Mouse (Mus musculus) urinary bladder, adult 18-20 months (tissue): ENCODE measurements around the gene Svbp.
A peak's percentile ranks its signal among the peaks of the same experiment; 100 is the strongest.

ENCODE experiments used
- DNase-seq, 2 experiments: peaks; one replicate each; pipeline ENCODE4 v3.0.0; 2022; ENCODE audit warnings: low spot score in 2 of 2, mixed read lengths in 2 of 2

Gene Svbp

GRCm38 (mm10) chr4:119190618-119191017 is 4.5 kb upstream of the Svbp start:
- DNase-seq = no peak

- no peak for DNase-seq
Measured at GRCm38 (mm10) chr4:119191273-119191672, 3.8 kb upstream of the Svbp start.

- no peak for DNase-seq
Measured at GRCm38 (mm10) chr4:119192757-119193156, 2.3 kb upstream of the Svbp start.

- no peak for DNase-seq
Measured at GRCm38 (mm10) chr4:119195582-119196320, 645 bp downstream of the Svbp start.

GRCm38 (mm10) chr4:119198105-119198504 is 3.0 kb downstream of the Svbp start:
- no peak for DNase-seq

- DNase-seq = peak; percentile 4 to 14
Measured at GRCm38 (mm10) chr4:119204672-119205071, 9.6 kb downstream of the Svbp start.

- DNase-seq = no peak
Measured at GRCm38 (mm10) chr4:119216667-119217066, 21.6 kb downstream of the Svbp start.

- no peak for DNase-seq
Measured at GRCm38 (mm10) chr4:119218169-119218568, 23.1 kb downstream of the Svbp start, which contains the start of gene Tmem269. Tmem269 (minus strand) TSS chr4:119218217.

- no peak for DNase-seq
Measured at GRCm38 (mm10) chr4:119223696-119224095, 28.6 kb downstream of the Svbp start.

- DNase-seq = no peak
Measured at GRCm38 (mm10) chr4:119224534-119224933, 29.4 kb downstream of the Svbp start.

GRCm38 (mm10) chr4:119225719-119226118 is 30.6 kb downstream of the Svbp start:
- DNase-seq = no peak

GRCm38 (mm10) chr4:119226751-119227150 is 31.6 kb downstream of the Svbp start:
- DNase-seq = no peak

GRCm38 (mm10) chr4:119232410-119233255 is 37.5 kb downstream of the Svbp start, which contains the start of the genes AU022252 and P3h1:
AU022252 (minus strand) TSS chr4:119232712.
P3h1 (plus strand) TSS chr4:119232915.
- peak; percentile 97 to 98 for DNase-seq

- DNase-seq = peak in 1 of 2 experiments; percentile 33
Measured at GRCm38 (mm10) chr4:119233256-119233901, 38.3 kb downstream of the Svbp start.

- no peak for DNase-seq
Measured at GRCm38 (mm10) chr4:119234348-119234747, 39.2 kb downstream of the Svbp start.

GRCm38 (mm10) chr4:119238661-119239060 is 43.6 kb downstream of the Svbp start:
- no peak for DNase-seq

GRCm38 (mm10) chr4:119239181-119239682 is 44.1 kb downstream of the Svbp start:
- no peak for DNase-seq

GRCm38 (mm10) chr4:119241664-119242063 is 46.6 kb downstream of the Svbp start:
- no peak for DNase-seq

- DNase-seq = no peak
Measured at GRCm38 (mm10) chr4:119242571-119242970, 47.5 kb downstream of the Svbp start.

- DNase-seq = no peak
Measured at GRCm38 (mm10) chr4:119244468-119245240, 49.5 kb downstream of the Svbp start.

- DNase-seq = peak in 1 of 2 experiments; percentile 30
Measured at GRCm38 (mm10) chr4:119245556-119245955, 50.5 kb downstream of the Svbp start.
